Mouse (Mus musculus) MEL (cell line): ENCODE results near the gene Fam71a. TPM values are rescaled to one million over a fixed set of nuclear protein-coding genes. Genes with fewer than 3 reads are reported as not detected.

Experiments
- DNase-seq: peaks from one replicate; pipeline ENCODE4 v3.0.0; 2011; ENCODE audit warnings: low read depth, low spot score
- H3K27ac ChIP-seq: 2 replicates; pipeline ENCODE4 v1.5.1; 2012; ENCODE audit warnings: low read depth, mild to moderate bottlenecking, control low read depth, low read length, moderate library complexity; ENCODE audit not compliant: control insufficient read depth
- H3K27me3 ChIP-seq, 2 experiments: fragments of 150-350 bp in 1 of 2; sonication (generic) in 1 of 2; 2 replicates each; pipeline ENCODE4 v1.6.1; 2012; ENCODE audit warnings: low read length in 2 of 2, mild to moderate bottlenecking in 2 of 2, improper control_type of control experiment in 1 of 2, moderate library complexity in 1 of 2; ENCODE audit not compliant: insufficient read depth in 2 of 2, control insufficient read depth in 1 of 2
- H3K36me3 ChIP-seq, 2 experiments: 2 replicates each; pipeline ENCODE4 v1.6.1; 2012 to 2014; ENCODE audit warnings: low read length in 2 of 2, improper control_type of control experiment in 1 of 2, inconsistent platforms in 1 of 2, mild to moderate bottlenecking in 1 of 2; ENCODE audit not compliant: insufficient read depth in 2 of 2, control insufficient read depth in 1 of 2
- H3K4me1 ChIP-seq, 2 experiments: fragments of 150-350 bp in 1 of 2; sonication (generic) in 1 of 2; 2 replicates each; pipeline ENCODE4 v1.6.1; 2012; ENCODE audit warnings: low read length in 2 of 2, improper control_type of control experiment in 1 of 2, mild to moderate bottlenecking in 1 of 2; ENCODE audit not compliant: insufficient read depth in 2 of 2, control insufficient read depth in 1 of 2
- H3K4me3 ChIP-seq, 2 experiments: fragments of 150-350 bp in 1 of 2; sonication (generic) in 1 of 2; 2 replicates each; pipeline ENCODE4 v1.5.1; 2012; ENCODE audit warnings: low read depth in 2 of 2, low read length in 2 of 2, mild to moderate bottlenecking in 2 of 2, moderate library complexity in 2 of 2, control low read depth in 1 of 2, improper control_type of control experiment in 1 of 2; ENCODE audit not compliant: control insufficient read depth in 1 of 2, insufficient read depth in 1 of 2
- H3K79me2 ChIP-seq: 2 replicates; pipeline ENCODE4 v1.6.1; 2012; ENCODE audit warnings: mild to moderate bottlenecking, low read length, moderate library complexity; ENCODE audit not compliant: control insufficient read depth, poor library complexity, insufficient read depth
- H3K9ac ChIP-seq: 2 replicates; pipeline ENCODE4 v1.6.1; 2012; ENCODE audit warnings: low read depth, mild to moderate bottlenecking, control low read depth, low read length, moderate library complexity; ENCODE audit not compliant: control insufficient read depth, poor library complexity, severe bottlenecking
- H3K9me3 ChIP-seq: fragments of 150-350 bp; sonication (generic); replicated peaks from 2 replicates; pipeline ENCODE4 v1.6.1; 2012; ENCODE audit warnings: mild to moderate bottlenecking, low read length, improper control_type of control experiment, moderate library complexity; ENCODE audit not compliant: insufficient read depth
- BHLHE40 ChIP-seq: IDR thresholded peaks from 2 replicates; pipeline ENCODE4 v1.6.1; 2012; ENCODE audit warnings: low read depth, mild to moderate bottlenecking, inconsistent platforms, low read length, improper control_type of control experiment, borderline replicate concordance
- CHD1 ChIP-seq: IDR thresholded peaks from 2 replicates; pipeline ENCODE4 v1.6.1; 2012; ENCODE audit warnings: low read depth, mild to moderate bottlenecking, inconsistent platforms, low read length, improper control_type of control experiment
- CHD2 ChIP-seq: IDR thresholded peaks from 2 replicates; pipeline ENCODE4 v1.6.1; 2011; ENCODE audit warnings: low read length, improper control_type of control experiment
- CTCF ChIP-seq, 3 experiments: IDR thresholded peaks in 2 of 3; conservative IDR thresholded peaks in 1 of 3; 2 replicates each; pipeline ENCODE4 v1.5.1; 2011 to 2012; ENCODE audit warnings: low read length in 3 of 3, low read depth in 2 of 3, mild to moderate bottlenecking in 2 of 3, improper control_type of control experiment in 1 of 3, inconsistent platforms in 1 of 3, mixed read lengths in 1 of 3, moderate library complexity in 1 of 3; ENCODE audit not compliant: control insufficient read depth in 1 of 3, insufficient read depth in 1 of 3, poor library complexity in 1 of 3, severe bottlenecking in 1 of 3
- E2F4 ChIP-seq: IDR thresholded peaks from 2 replicates; pipeline ENCODE4 v1.6.1; 2011; ENCODE audit warnings: low read depth, low read length, improper control_type of control experiment, borderline replicate concordance
- HCFC1 ChIP-seq: IDR thresholded peaks from 2 replicates; pipeline ENCODE4 v1.6.1; 2012; ENCODE audit warnings: low read depth, mild to moderate bottlenecking, inconsistent platforms, low read length, improper control_type of control experiment, moderate library complexity
- JUND ChIP-seq: IDR thresholded peaks from 2 replicates; pipeline ENCODE4 v1.6.1; 2011; ENCODE audit warnings: low read depth, mild to moderate bottlenecking, improper control_type of control experiment, low read length
- KAT2A ChIP-seq: conservative IDR thresholded peaks from 2 replicates; pipeline ENCODE4 v1.6.1; 2012; ENCODE audit warnings: low read depth, low read length, improper control_type of control experiment, inconsistent platforms
- MAFK ChIP-seq: IDR thresholded peaks from 2 replicates; pipeline ENCODE4 v1.6.1; 2011; ENCODE audit warnings: low read depth, mild to moderate bottlenecking, low read length, improper control_type of control experiment, borderline replicate concordance
- MAX ChIP-seq: IDR thresholded peaks from 2 replicates; pipeline ENCODE4 v1.6.1; 2011; ENCODE audit warnings: low read length, improper control_type of control experiment
- MAZ ChIP-seq: IDR thresholded peaks from 2 replicates; pipeline ENCODE4 v1.6.1; 2012; ENCODE audit warnings: low read depth, mild to moderate bottlenecking, inconsistent platforms, low read length, improper control_type of control experiment
- MEF2A ChIP-seq: IDR thresholded peaks from 2 replicates; pipeline ENCODE4 v1.6.1; 2014; ENCODE audit warnings: low read depth, mild to moderate bottlenecking, inconsistent platforms, low read length, improper control_type of control experiment; ENCODE audit not compliant: poor library complexity, insufficient replicate concordance, severe bottlenecking; ENCODE audit errors: extremely low read depth
- MXI1 ChIP-seq: IDR thresholded peaks from 2 replicates; pipeline ENCODE4 v1.6.1; 2011; ENCODE audit warnings: mild to moderate bottlenecking, low read depth, low read length, improper control_type of control experiment
- MYB ChIP-seq: IDR thresholded peaks from 2 replicates; pipeline ENCODE4 v1.6.1; 2011; ENCODE audit warnings: mild to moderate bottlenecking, low read depth, low read length, improper control_type of control experiment
- MYC ChIP-seq: IDR thresholded peaks from 2 replicates; pipeline ENCODE4 v1.6.1; 2011; ENCODE audit warnings: low read depth, mild to moderate bottlenecking, low read length, improper control_type of control experiment, moderate library complexity
- NELFE ChIP-seq: IDR thresholded peaks from 2 replicates; pipeline ENCODE4 v1.6.1; 2011; ENCODE audit warnings: low read depth, low read length, improper control_type of control experiment
- POLR2A ChIP-seq, 2 experiments: IDR thresholded peaks; 2 replicates each; pipeline ENCODE4 v1.6.1; 2011 to 2012; ENCODE audit warnings: low read length in 2 of 2, mild to moderate bottlenecking in 2 of 2, control low read depth in 1 of 2, improper control_type of control experiment in 1 of 2, low read depth in 1 of 2, moderate library complexity in 1 of 2; ENCODE audit not compliant: control insufficient read depth in 1 of 2, insufficient read depth in 1 of 2, poor library complexity in 1 of 2
- POLR2AphosphoS2 ChIP-seq: IDR thresholded peaks from 2 replicates; pipeline ENCODE4 v1.6.1; 2011; ENCODE audit warnings: low read length, improper control_type of control experiment
- POLR2AphosphoS5 ChIP-seq: IDR thresholded peaks from 2 replicates; pipeline ENCODE4 v1.6.1; 2012; ENCODE audit warnings: low read depth, borderline replicate concordance, mild to moderate bottlenecking, inconsistent platforms, low read length, moderate library complexity, mixed read lengths
- RAD21 ChIP-seq: IDR thresholded peaks from 2 replicates; pipeline ENCODE4 v1.6.1; 2011; ENCODE audit warnings: mild to moderate bottlenecking, low read depth, low read length, improper control_type of control experiment
- SMC3 ChIP-seq: IDR thresholded peaks from 2 replicates; pipeline ENCODE4 v1.6.1; 2011; ENCODE audit warnings: low read depth, low read length, improper control_type of control experiment
- TAL1 ChIP-seq: IDR thresholded peaks from 2 replicates; pipeline ENCODE4 v1.6.1; 2012; ENCODE audit warnings: mild to moderate bottlenecking, inconsistent platforms, low read length, moderate library complexity, mixed read lengths
- TBP ChIP-seq: IDR thresholded peaks from 2 replicates; pipeline ENCODE4 v1.8.0; 2011; ENCODE audit warnings: low read depth, low read length, improper control_type of control experiment
- UBTF ChIP-seq: IDR thresholded peaks from 2 replicates; pipeline ENCODE4 v1.6.1; 2012; ENCODE audit warnings: low read depth, mild to moderate bottlenecking, inconsistent platforms, low read length, improper control_type of control experiment, moderate library complexity, borderline replicate concordance; ENCODE audit not compliant: insufficient read depth
- USF1 ChIP-seq: IDR thresholded peaks from 2 replicates; pipeline ENCODE4 v1.6.1; 2014; ENCODE audit warnings: low read depth, mild to moderate bottlenecking, inconsistent platforms, low read length, improper control_type of control experiment, moderate library complexity
- USF2 ChIP-seq, 2 experiments: IDR thresholded peaks; 2 replicates each; pipeline ENCODE4 v1.6.1; 2011 to 2012; ENCODE audit warnings: improper control_type of control experiment in 2 of 2, low read length in 2 of 2, borderline replicate concordance in 1 of 2, inconsistent platforms in 1 of 2, low read depth in 1 of 2, mild to moderate bottlenecking in 1 of 2; ENCODE audit not compliant: insufficient read depth in 1 of 2
- ZKSCAN1 ChIP-seq: IDR thresholded peaks from 2 replicates; pipeline ENCODE4 v1.6.1; 2012; ENCODE audit warnings: low read depth, mild to moderate bottlenecking, inconsistent platforms, low read length, improper control_type of control experiment, moderate library complexity
- ZMIZ1 ChIP-seq: IDR thresholded peaks from 2 replicates; pipeline ENCODE4 v1.6.1; 2012; ENCODE audit warnings: low read depth, mild to moderate bottlenecking, inconsistent platforms, low read length, improper control_type of control experiment, moderate library complexity
- ZNF384 ChIP-seq: IDR thresholded peaks from 2 replicates; pipeline ENCODE4 v1.6.1; 2012; ENCODE audit warnings: low read depth, mild to moderate bottlenecking, inconsistent platforms, low read length, improper control_type of control experiment
- polyA plus RNA-seq, 2 experiments: library from polyadenylated mRNA; stranded (reverse) in 1 of 2; unstranded in 1 of 2; fragments of >175 nt in 1 of 2; fragments of >200 nt in 1 of 2; gene quantifications; 2 replicates each; pipeline versions ENCODE4 v1.2.1 to v1.2.4; 2012; ENCODE audit warnings: low replicate concordance in 2 of 2, low read depth in 1 of 2; ENCODE audit not compliant: insufficient read length in 2 of 2, insufficient read depth in 1 of 2, missing spikeins in 1 of 2
- total RNA-seq: library from RNA; depleted of rRNA; stranded (reverse); fragments of 300-350 nt; gene quantifications from 2 replicates; pipeline ENCODE4 v1.2.3, GENCODE M21; 2012

Fam71a gene
- total and polyA plus RNA-seq, 3 experiments: not detected

- no peak overlapping the region for H3K4me3 ChIP-seq
- H3K27me3 ChIP-seq: no peaks in the 10 kb centered on the region
- no peak for TF ChIP-seq TAL1
- no peak for TF ChIP-seq HCFC1
- TF ChIP-seq ZKSCAN1: no peak
- no peak for TF ChIP-seq KAT2A
- TF ChIP-seq ZMIZ1: no peak
- TF ChIP-seq CHD1: no peak
- peak; percentile 32 to 68 (median 41) for TF ChIP-seq CTCF (IDR thresholded peaks at IDR 0.05 in 2 of 3, conservative IDR thresholded peaks at IDR 0.05 in 1 of 3; ENCODE audit: control insufficient read depth in 1 of 3, insufficient read depth in 1 of 3, low read depth in 2 of 3, low read length in 3 of 3, poor library complexity in 1 of 3, severe bottlenecking in 1 of 3)
- peak; percentile 74 for TF ChIP-seq SMC3
- TF ChIP-seq USF2 (IDR thresholded peaks at IDR 0.05; ENCODE audit: borderline replicate concordance in 1 of 2, insufficient read depth in 1 of 2, low read depth in 1 of 2, low read length in 2 of 2): no peak
- TF ChIP-seq POLR2AphosphoS5: no peak
- 0 out of 2 replicates have a peak, but pooled peaks have one; percentile 41 for TF ChIP-seq MYC
- no peak for TF ChIP-seq TBP
- TF ChIP-seq MXI1: no peak
- TF ChIP-seq BHLHE40: no peak
- no peak for TF ChIP-seq MAFK
- TF ChIP-seq JUND: no peak
- no peak for TF ChIP-seq MEF2A
- TF ChIP-seq E2F4: no peak
- TF ChIP-seq MAX: peak; percentile 62
- peak; percentile 52 for TF ChIP-seq RAD21
- no peak for TF ChIP-seq NELFE
- no peak for TF ChIP-seq MYB
- H3K36me3 ChIP-seq: no peaks in the 10 kb centered on the region
- no peak overlapping the region for H3K27ac ChIP-seq
- no peaks in the 10 kb centered on the region for H3K4me1 ChIP-seq
- H3K79me2 ChIP-seq: no peaks in the 10 kb centered on the region
- no peaks in the 10 kb centered on the region for H3K9me3 ChIP-seq
- DNase-seq: peak; percentile 59
- no peak overlapping the region for H3K9ac ChIP-seq
These were observed 7.9 kb upstream of the Fam71a start for GRCm38 (mm10) chr1:191172487-191172886.

- Histone ChIP-seq H3K9ac (no peak overlapping the region), H3K9me3 (no peaks in the 10 kb centered on the region), H3K27me3 (no peaks in the 10 kb centered on the region), H3K79me2 (no peaks in the 10 kb centered on the region), H3K4me3 (no peak overlapping the region), H3K27ac (no peak overlapping the region), H3K36me3 (no peaks in the 10 kb centered on the region), H3K4me1 (no peaks in the 10 kb centered on the region)
- no peak for DNase-seq
- no peak for TF ChIP-seq RAD21
- no peak for TF ChIP-seq USF1
- no peak for TF ChIP-seq KAT2A
- TF ChIP-seq POLR2AphosphoS2: no peak
- TF ChIP-seq UBTF: no peak
- TF ChIP-seq POLR2A (IDR thresholded peaks at IDR 0.05; ENCODE audit: control insufficient read depth in 1 of 2, insufficient read depth in 1 of 2, low read depth in 1 of 2, low read length in 2 of 2, poor library complexity in 1 of 2): no peak
- TF ChIP-seq MYB: no peak
- TF ChIP-seq CTCF (IDR thresholded peaks at IDR 0.05 in 2 of 3, conservative IDR thresholded peaks at IDR 0.05 in 1 of 3; ENCODE audit: control insufficient read depth in 1 of 3, insufficient read depth in 1 of 3, low read depth in 2 of 3, low read length in 3 of 3, poor library complexity in 1 of 3, severe bottlenecking in 1 of 3): no peak
- TF ChIP-seq CHD2: no peak
- TF ChIP-seq MAZ: no peak
- no peak for TF ChIP-seq ZKSCAN1
- TF ChIP-seq MAX: no peak
- no peak for TF ChIP-seq ZNF384
These were observed 5.8 kb upstream of the Fam71a start for GRCm38 (mm10) chr1:191170444-191170843.
